Mouse (Mus musculus) ES-CJ7 (cell line): ENCODE measurements around the gene Poglut1.

Source experiments
- DNase-seq: peaks from one replicate; pipeline ENCODE4 v3.0.0; 2011; ENCODE audit warnings: low read depth, low spot score

Gene Poglut1

GRCm38 (mm10) chr16:38549479-38550396, at the start of gene Poglut1:
Gene Poglut1, minus strand, starts transcription at chr16:38550258.
- peak; percentile 62 for DNase-seq

DNA sequence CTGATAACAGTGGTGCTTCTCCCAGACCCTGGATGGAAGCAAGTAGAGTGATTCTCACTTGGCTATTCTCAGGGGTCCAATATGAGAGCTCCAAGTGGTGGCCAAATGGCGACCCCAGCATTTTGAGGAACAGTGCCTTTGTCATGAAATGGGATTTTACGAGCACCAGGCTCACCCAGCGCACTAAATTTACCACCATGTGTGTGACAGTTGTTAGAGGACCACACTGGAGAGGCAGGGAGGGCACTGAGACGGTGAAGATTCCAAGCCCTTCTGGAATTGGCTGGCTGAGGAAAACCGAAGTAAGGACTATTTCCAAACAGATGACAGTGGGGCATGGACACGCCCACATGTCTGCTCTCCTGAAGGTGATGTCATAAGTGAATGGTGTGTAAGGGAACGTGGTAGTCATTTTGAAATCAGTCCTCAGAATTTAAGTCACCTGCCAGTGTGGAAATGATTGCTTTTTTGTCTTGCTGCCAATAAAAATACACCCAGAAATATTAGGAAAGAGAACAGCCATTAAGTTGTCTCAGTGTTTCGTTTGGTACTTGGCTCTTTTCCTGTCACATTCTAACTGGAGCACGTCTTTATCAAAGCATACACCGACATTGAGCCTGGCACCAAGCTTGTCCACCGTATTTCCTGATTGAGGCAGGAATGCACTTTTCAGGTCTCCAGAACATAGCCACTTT, 49.1 kb upstream of the Poglut1 start:
- DNase-seq, result no peak

DNA sequence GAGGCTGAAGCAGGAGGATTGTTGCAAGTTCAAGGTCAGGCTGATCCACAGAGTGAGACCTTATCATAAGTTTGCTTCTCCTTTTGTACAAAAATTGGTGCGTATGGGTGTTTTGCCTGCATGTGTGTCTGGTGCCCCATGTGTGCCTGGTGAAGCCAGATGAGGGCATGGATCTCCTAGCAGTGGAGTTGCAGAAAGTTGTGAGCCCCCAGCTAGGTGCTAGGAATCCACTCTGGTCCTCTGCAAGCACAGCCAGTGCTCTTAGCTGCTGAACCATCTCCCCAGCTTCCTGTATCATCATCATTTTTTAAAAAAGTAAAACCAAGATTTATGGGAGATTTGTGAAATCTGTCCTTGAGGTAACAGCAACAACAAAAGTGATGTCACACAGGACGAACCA, 46.6 kb upstream of the Poglut1 start:
- no peak for DNase-seq

DNA sequence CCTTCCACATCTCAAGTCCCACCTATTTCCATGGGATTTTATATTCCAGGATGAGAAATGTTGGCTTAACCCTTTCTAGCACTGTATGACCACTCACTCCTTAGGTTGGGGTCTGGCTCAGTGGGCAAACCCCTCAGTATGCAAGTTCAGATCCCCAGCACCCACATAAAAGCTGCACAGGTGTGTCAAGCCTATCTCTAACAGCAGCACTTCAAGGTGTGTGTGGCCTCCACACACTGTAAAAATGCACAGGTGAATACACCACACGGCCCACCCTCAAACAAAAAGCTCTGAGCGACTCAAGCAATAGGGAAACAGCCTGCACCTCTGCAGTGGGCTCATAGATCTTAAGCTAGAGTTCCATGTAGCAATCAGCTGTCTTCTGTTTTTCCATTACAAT, 46.0 kb upstream of the Poglut1 start:
- no peak for DNase-seq

DNA sequence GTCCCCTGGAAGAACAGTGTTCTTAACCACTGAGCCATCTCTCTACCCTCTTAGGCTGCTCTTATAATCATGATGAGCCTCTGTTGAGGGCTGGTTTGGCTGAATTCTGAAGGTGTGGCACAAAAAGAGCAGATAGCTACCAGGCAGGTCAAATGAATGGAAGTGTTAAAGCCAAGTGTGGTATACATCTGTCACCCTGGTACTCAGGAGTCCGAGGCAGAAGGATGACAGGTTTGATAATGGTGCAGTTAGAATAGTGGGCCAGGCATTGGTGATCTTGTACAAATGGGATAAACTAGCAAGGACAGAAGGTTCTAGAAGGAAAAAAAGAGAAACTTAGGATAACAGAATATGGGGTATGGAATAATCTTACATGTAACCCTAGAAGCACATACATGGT, 44.4 kb upstream of the Poglut1 start:
- no peak for DNase-seq

DNA sequence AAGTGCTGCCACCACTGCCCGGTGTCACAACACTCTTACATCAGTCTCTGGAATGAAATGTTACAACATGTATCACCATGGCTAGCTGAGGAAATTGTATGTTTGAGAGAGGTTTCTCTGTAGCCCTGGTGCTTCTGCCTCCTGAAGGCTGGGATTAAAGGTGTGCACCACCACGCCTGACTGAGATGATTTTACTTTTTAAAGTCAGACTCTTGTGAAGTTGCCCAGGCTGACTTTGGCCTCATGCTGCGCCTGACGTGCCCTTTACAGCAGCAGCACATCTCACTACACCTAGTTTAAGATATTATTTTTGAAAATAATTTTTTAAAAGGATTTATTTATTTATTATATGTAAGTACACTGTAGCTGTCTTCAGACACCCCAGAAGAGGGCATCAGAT, 42.9 kb upstream of the Poglut1 start:
- DNase-seq, result no peak

DNA sequence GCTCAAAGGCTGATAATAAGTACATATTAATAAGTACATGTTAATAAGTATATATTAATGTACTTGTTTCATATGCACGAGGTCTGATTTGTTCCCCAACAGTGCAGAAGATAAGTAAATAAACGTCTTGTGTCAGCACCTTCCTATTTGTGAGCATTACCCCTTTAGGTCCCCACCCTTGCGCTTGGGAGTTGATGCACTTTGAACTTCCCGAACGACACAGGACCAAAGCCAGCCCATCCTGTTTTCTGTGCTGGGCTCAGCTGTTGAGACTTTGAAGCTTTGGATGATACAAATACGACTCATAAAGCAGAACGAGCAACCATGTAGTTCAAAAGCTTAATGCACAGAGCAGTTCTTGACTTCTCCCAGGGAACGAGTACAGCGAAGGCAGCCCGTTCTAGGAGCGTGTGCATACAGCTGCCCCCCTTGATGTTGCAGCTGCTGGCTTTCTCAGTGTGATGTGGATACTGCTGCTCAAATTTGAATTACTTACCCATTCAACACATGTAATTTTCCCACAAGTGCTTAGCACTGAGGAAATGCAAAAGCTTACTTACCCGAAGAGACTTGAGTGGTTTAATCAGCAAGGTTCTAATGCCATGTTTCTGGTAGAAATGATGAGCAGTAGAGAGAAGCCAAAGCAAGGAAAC, 42.1 kb upstream of the Poglut1 start:
- DNase-seq, result no peak

GRCm38 (mm10) chr16:38591506-38591905, 41.4 kb upstream of the Poglut1 start:
- DNase-seq, result peak; percentile 23

GRCm38 (mm10) chr16:38587572-38587971, 37.5 kb upstream of the Poglut1 start:
- no peak for DNase-seq

GRCm38 (mm10) chr16:38587163-38587562, 37.1 kb upstream of the Poglut1 start:
- no peak for DNase-seq

DNA sequence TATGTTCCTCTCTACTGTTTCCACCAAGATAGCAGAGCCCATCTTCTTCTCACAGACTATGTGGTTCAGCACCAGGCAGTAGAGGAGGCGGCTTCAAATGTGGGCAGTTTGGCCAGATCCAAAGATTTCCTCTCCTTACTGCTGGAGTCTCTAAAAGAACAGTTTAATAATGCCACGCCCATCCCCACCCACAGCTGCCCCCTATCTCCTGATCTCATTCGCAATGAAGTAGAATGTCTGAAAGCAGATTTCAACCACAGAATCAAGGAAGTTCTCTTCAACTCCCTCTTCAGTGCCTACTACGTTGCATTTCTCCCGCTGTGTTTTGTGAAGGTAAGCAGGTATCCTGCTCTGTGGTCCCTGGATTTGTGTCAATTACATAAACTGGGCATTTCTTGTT, 35.1 kb upstream of the Poglut1 start:
- no peak for DNase-seq

GRCm38 (mm10) chr16:38584761-38585160, 34.7 kb upstream of the Poglut1 start:
- DNase-seq, result no peak

DNA sequence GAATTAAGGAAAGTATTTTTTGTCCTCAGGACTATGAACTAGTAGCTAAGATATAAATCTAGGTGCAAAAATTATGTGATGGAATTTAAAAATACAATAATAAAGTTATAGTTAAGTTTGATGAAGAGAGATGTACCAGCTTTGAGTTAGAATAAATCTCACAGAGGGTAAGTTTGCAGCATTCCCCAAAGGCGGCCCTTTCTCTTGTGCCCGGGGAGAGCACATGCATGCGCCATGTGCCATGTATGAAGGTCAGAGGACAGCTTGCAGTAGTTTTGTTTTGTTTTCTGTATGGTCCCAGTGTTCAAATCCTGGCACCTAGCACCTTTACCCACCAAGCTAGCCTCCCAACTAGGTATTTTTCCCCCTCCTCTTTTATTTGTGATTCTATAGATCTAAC, 21.4 kb upstream of the Poglut1 start:
- no peak for DNase-seq

GRCm38 (mm10) chr16:38568192-38568591, 18.1 kb upstream of the Poglut1 start:
- no peak for DNase-seq

- DNase-seq, result no peak
Measured at GRCm38 (mm10) chr16:38563516-38563915, 13.5 kb upstream of the Poglut1 start.

DNA sequence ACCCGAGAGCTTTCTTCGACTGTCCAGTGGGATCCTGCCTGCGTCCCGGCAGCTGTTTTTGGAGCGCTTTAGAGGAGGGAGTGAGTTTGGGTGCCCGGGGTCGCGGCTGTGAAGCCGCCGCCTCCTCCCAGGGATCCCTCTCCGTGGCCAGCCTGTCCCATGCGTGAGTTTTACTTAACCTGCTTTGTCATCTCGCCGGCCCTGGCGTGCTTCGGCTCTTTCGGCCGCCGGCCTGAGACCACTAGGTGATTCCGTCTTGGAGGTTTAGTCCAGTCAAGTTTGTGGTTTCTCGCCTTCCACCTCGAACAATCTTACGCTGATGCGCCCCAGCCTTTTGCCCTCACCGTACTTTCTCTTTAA, 12.9 kb upstream of the Poglut1 start:
- no peak for DNase-seq

- peak; percentile 93 for DNase-seq
Measured at GRCm38 (mm10) chr16:38562131-38562967, 12.3 kb upstream of the Poglut1 start.

DNA sequence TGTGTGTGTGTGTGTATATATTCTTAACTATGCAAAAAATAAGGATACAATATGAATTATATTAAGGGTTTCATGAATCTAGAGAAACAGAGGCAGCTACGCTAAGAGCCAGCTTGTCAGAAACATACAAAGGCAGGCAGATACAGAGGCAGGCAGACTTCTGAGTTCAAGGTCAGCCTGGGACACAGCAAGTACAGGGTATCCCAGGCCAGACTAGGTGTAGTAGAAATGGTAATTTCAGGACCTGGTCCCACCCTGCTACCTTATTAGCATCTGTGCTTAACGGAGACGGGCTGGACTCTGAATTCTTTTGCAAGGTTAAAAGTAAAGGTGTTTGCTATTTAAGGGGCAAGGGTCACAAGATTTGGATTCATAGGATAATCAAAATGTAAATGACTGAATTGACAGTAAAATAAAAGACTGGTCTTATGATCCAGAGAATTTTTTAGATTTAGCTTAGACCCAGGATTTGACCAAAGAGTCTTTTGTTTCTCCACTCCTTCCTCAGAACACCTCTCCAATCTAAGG, 8.2 kb upstream of the Poglut1 start, which contains the start of gene Tmem39a:
Gene Tmem39a (plus strand): TSS at position 478 of the 528 bp plus-strand sequence.
- peak; percentile 90 for DNase-seq

GRCm38 (mm10) chr16:38555988-38556387, 5.9 kb upstream of the Poglut1 start:
- no peak for DNase-seq

DNA sequence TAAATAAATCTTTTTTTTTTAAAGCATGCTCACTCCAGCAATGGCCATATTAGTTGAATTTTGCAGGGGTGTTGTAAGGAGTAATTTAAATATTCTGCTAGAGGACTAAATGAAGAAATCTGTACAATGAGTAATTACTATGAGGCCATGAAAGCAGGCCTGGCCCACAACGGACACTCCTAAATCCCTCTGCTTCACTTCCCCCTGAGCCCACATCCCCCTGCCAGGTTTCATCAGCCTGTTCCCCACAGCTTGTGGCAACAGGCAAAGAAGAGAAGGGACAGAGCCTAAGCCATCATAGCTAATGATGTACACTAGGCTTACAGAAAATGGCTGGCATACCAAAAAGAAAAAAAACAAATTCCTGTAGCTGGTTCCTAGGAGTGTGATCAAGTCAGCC, 2.1 kb downstream of the Poglut1 start:
- DNase-seq, result no peak

- DNase-seq, result peak; percentile 75
Measured at GRCm38 (mm10) chr16:38538716-38539380, 11.2 kb downstream of the Poglut1 start.
